Mouse (Mus musculus): Measurements from ENCODE around the gene Samd13.

Samd13 gene

DNA sequence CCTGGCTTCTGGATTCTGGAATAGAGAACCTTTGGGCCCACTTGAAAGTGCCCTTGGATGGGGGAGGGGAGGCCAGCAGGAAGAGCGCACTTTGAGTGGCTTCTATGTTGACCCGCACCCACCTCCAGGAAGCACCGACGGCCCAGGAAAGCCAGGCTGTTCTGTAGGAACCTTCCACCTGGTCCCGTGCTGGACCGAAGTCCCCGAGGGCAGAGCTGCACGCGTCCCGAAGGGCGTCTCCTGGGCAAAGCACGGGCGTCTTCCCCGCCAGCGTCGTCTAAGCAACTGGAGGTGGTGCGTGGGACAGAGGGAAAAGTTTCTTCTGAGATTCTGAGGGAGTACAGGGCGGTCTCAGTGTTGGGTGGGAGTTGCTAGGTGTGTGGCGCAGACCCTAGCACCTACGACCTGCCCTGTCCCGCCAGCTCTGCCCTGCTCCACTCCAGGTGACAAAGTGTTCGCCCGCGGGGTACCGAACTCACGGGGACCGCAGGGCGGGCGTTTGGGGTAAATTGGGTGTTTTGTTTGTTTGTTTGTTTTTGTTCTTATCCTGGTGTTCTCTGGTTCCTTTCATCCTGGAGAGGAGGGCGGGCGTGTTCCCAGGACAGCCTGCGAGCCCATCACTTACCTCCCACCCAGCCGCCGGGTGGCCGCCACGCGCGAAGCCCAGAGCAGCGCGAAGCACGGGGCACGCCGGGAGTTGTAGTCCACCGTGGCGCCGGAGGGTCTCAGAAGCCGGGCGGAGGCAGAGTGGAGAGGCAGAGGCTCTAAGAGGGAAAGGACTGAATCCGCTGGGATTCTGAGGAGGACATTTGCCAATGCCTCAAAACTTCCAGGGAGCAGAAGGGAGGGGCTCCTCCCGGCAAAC lies at the start of gene Samd13:
Gene Samd13, minus strand, starts transcription at position 782 of the 865 bp plus-strand sequence.
- peak; percentile 57 for DNase-seq (ENCODE audit: inconsistent ontology term)

- no peak for DNase-seq (ENCODE audit: inconsistent ontology term)
These were observed 46.1 kb upstream of the Samd13 start for GRCm38 (mm10) chr3:146731499-146731898.

DNA sequence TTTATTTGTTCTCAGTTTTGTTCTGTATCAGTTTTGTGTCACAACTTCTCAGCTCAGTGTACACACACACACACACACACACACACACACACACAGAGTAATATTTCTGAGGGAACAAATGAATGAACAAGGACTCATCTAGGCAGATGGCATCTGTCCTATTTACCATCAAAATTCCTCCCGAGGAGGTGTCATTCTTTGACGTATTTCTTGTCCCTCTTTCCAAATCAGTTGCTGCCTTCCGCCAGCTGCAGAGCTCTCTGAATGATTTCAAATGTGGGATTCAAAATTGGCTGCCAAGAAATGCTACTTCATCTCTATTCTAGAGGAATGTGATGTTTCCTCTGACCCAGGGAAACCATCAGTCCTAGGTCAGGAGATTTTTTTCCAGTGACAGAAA lies 37.6 kb upstream of the Samd13 start:
- DNase-seq (ENCODE audit: inconsistent ontology term) = peak; percentile 84

DNA sequence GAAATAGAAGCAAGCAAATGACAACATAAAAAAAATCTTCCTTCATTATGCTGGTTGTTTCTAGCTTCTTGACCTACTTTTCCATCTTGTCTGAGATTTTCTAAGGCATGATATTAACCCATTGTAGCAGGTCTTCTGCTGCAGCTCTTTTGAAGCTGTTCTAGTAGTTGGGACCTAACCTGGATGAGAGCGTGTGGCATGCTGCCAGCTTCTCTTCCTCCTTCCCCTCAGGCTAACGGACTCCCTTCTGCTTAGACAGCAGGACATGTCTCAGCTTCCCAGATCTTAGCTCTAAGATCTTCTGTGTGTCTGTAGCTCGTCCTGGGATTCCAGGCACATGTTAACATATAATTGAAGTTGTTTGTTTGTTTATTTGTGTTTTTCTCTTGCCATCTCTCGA lies 34.3 kb upstream of the Samd13 start:
- no peak for DNase-seq (ENCODE audit: inconsistent ontology term)

- DNase-seq (ENCODE audit: inconsistent ontology term) = peak; percentile 67
These were observed 32.9 kb upstream of the Samd13 start for GRCm38 (mm10) chr3:146718251-146718650.

DNA sequence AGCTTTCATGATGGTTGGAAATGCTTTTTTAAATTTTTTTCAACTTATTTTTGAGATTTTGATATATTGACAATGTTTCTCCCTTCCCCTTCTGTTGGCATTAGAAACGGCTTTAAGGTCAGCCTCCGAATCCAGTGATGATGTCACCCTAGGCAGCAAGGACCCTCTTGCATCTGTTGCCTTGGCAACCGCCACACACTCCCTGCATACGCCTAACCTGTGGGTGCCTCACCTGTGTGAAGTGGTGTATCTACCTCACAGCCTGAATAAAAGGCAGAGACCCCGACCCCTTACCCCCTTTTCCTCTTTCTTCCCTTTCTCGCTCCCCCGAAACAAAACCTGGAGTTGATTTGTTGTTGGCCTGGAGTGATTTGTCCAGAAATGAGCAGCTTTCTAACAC lies 26.9 kb upstream of the Samd13 start:
- DNase-seq (ENCODE audit: inconsistent ontology term) = no peak

- no peak for DNase-seq (ENCODE audit: inconsistent ontology term)
These were observed 26.2 kb upstream of the Samd13 start for GRCm38 (mm10) chr3:146711559-146711958.

DNA sequence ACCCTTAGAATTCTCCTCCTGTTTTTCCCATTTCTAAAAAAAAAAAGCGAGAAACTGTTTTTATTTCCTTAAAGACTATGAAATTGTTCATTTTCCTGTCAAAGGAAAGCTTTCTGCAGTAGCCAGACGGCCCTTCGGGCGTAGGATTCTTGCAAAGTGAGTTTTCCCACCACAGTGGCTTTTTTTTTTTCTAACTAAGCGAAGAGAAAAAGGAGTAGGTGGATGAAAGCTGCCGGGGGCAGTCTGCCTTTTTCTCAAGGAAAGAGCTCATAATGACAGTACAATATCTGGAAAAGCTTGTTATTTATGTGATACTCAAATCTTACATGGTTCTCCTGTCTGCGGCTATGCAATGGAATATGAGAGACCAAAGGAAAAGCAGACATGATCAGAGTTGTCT lies 25.7 kb upstream of the Samd13 start:
- no peak for DNase-seq (ENCODE audit: inconsistent ontology term)

DNA sequence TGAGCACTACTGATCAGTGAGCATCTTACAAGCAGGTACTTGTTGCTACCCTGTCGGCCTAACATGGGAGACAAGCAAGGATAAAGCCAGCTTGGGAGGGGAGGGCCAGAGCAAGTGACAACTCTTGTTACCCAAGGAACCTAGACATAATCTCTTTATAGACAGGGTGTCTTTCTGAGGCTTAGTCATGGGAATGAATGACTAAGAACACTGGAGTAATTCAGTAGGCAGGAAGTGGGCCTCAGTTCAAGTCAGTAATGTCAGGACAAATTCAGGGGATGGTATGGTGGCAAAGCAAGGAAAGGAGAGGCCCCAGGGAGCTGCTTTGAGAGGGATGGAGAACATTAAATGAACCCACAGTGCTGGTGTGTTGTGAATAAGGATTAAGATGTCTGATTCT lies 23.7 kb upstream of the Samd13 start:
- DNase-seq (ENCODE audit: inconsistent ontology term) = peak; percentile 54

DNA sequence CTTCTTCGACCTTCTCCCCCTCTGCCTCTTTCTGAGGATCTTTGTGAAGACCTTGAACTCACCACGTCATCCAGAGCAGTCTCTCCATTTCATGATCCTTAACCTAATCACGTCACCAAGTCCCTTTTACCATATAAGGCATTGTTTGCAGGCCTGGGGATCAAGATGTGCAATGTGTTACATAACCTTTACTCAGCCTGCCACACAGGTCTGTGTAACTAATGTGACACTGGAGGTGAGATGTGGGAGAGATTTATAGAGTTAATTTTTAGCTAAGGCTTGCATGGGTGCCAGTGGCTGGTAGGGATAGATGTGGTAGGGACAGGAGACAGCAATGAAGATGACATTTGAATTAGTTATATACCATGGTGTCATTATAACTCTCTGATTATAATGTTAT lies 23.0 kb upstream of the Samd13 start:
- DNase-seq (ENCODE audit: inconsistent ontology term) = no peak

- DNase-seq (ENCODE audit: inconsistent ontology term) = no peak
These were observed 18.7 kb upstream of the Samd13 start for GRCm38 (mm10) chr3:146704099-146704498.

DNA sequence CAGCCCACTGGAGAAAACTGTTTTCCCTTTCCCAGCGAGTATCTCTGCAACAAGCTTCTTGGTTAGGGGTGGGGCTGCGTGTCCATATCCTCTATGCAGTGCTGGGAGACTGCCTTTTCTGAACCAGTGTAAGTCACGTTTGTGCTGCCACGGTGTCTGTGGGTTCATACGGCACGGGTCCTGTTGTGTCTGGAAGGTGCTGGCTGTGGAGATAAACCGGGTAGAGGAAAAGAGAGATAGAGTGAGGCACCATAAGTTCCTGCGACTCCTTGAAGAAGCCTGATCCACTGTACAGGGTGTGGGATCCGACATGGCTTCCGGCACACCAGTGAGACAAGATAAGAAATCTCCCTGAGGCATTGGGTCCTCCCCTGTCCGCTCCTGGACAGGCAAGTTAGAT lies 14.7 kb upstream of the Samd13 start:
- no peak for DNase-seq (ENCODE audit: inconsistent ontology term)

DNA sequence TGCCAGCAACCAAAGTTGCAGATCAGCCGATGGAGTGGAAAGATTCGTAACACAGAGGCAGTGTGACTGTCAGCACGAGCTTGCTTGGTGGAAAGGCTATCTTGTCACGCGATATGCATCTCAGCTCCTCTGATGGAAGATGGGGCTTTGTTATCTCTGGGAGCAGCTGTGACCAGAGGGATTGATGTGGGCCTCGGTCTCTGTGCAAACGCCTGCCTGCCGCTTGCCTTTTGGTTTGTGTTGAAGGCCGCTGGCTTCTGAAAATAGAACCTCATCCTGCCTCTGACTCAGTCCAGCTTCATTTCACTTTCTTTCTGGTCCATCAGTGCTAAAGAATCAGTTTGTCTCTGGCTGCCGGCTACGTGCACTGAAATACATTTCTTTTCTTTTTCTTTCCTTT lies 13.6 kb upstream of the Samd13 start:
- peak; percentile 48 for DNase-seq (ENCODE audit: inconsistent ontology term)

DNA sequence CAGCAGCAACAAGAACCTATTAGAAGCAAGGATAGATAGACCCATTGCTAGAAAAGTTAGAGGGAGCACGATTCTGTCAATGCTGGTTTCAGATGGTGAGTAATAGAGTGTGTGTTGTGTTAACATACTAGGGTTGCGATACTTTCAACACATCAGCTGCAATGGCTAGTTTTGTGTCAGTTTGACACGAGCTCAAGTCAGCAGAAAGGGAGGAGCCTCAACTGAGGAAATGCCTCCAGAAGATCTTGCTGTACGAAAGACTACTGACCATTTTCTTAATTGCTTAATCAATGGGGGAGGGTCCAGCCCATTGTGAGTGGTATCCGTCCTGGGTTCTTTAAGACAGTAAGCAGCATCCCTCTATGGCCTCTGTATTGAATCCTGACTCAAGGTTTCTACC lies 7.2 kb upstream of the Samd13 start:
- DNase-seq (ENCODE audit: inconsistent ontology term) = no peak

- DNase-seq (ENCODE audit: inconsistent ontology term) = no peak
These were observed 1.8 kb upstream of the Samd13 start for GRCm38 (mm10) chr3:146687121-146687725.

DNA sequence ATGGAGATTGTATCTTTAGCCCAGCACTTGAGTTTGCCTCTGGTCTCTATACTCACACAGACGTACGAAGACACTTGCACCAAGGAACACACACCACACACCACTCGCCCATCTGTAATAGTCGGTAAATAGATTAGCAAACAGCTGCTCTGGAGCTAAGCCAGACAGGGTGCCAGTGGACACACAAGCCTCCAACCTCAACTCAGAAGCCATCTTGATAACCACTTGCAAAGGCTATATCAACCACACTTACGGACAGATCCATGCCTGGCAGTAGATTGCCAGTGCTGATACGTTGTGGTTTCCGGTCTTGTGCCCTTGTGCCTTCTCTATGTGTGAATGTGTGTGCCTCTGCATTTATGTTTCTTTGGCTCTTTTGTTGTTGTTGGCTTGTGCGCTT lies 1.0 kb upstream of the Samd13 start:
- no peak for DNase-seq (ENCODE audit: inconsistent ontology term)

- DNase-seq (ENCODE audit: inconsistent ontology term) = no peak
These were observed 2.3 kb downstream of the Samd13 start for GRCm38 (mm10) chr3:146683095-146683494.

DNA sequence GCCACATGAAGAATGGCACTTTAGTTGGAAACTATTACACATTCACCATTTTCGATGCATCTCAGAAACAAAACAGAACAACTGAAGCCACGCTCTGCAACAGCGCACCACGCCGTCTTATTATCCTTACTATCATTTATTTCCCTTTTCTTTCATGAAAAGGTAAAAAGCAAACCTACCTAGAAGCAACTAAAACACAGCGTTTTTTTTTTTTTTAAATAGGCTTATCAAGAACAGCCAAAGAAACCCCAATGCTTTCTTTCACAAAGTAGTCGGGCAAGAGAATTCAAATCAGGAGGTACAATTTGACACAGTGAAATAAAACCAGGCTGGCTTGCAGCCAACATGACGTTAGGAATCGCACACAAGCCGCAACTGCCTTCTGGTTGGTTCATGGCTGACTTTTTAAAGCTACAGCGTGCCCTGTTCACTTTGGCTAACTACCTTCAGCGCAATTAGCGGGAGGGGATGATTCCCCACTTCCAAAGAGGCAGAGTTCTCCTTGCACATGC lies 3.2 kb downstream of the Samd13 start:
- no peak for DNase-seq (ENCODE audit: inconsistent ontology term)

DNA sequence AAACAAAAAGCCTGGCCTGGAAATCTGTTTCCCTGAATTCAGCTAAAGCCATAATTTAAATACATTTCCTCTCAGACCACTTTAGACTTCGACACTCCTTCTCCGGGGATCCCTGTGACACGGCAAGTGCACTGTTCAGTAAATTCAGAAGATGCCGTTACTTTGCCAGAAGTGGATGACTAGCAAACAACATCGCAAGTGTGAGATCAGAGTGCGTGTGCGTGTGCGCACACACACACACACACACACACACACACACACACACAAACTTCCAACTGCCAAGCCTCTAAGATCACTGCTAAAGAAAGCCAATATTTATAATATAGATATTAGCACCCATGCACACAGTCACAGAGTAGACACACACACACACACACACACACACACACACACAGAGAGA lies 3.7 kb downstream of the Samd13 start:
- no peak for DNase-seq (ENCODE audit: inconsistent ontology term)

DNA sequence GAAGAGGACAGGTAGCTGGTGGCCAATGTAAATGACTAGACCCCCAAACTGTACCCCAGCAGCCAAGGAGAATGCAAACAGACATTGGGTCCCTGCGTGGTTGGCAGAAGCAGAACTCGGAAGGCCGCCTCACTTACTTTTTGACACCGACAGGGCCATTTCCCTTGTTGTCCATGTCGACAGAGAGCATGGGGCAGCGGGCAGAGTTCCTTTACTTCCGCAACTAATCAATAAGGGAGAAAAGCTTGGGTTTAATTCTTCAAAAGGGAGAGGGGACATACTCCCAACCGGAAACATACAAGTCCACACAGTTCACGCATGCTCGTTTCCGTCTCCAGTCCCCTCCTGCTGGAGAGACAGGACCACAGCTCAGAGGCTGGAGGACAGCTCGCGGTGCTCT lies 4.8 kb downstream of the Samd13 start:
- no peak for DNase-seq (ENCODE audit: inconsistent ontology term)

DNA sequence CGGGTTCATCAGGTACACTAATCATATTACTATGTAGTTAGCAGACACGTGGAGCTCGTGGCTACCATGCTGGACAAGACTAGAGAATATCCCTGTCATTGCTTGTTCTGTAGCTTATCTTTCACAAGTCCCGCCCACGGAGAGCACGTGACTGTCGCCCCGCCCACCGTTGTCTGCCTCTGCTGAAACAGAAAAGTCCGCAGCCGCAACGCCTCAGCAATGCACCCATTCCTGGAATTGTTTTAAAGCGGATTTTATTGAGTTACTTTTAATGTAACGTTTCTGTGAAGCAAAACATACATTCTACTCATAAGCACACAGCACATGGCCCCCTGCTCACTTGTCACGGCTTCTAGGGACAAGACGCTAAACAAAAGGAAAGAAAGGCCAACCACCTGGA lies 5.7 kb downstream of the Samd13 start:
- DNase-seq (ENCODE audit: inconsistent ontology term) = no peak

DNA sequence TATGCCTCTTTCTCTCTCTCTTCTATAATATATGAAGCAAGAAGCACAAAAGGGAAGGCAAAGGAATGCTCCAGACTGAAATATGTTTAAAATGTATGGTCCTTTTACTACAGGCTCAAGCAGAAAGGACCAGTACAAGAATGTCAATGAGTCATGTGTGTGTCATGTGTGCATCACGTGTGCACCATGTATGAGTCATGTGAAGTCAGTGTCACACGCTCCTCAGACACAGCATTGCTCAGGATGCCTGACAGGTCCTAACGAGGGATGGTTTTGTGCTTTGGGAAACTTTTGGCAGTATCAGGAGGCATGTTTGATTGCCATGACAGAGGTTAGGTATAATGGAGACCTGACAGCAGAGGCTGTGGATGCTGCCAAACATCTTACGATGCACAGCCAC lies 9.2 kb downstream of the Samd13 start:
- no peak for DNase-seq (ENCODE audit: inconsistent ontology term)

DNA sequence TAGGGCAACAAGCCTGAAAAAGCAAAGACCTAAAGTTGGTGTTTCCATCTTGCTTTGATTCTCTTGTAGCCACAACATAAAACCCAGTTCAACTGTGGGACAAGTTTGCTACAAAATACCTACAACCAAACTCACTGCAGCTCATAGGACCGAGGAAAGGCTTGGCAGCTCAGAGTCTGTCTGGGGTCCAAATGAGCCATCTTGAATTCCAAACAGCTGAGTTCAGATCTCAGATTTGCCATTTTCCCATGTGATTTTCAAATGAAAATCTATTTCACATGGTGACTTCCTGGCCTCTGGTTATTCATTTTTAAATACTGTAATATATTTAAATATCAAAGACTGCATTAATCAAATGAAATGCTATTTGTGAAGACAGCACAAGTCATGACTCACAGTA lies 10.3 kb downstream of the Samd13 start:
- DNase-seq (ENCODE audit: inconsistent ontology term) = no peak

Data from Muller cell, postnatal 12 days (primary cell).